Mouse (Mus musculus) liver, embryonic 15.5 days (tissue): ENCODE data around the gene Gtf2f1. TPM values are rescaled to one million over a fixed set of nuclear protein-coding genes. Genes with fewer than 3 reads are reported as not detected.

ENCODE experiments used
- ATAC-seq: fragments of 200-750 bp; cut with Nextera tagmentation; 2 replicates; pipeline ENCODE4 v1.8.0; 2017; ENCODE audit warnings: moderate number of reproducible peaks, mild to moderate bottlenecking, moderate library complexity; ENCODE audit not compliant: insufficient read depth
- H3K27ac ChIP-seq: fragments of 300-500 bp; sonication (generic); replicated peaks from 2 replicates; pipeline ENCODE4 v1.5.1; 2015; ENCODE audit warnings: mild to moderate bottlenecking, inconsistent platforms
- H3K27me3 ChIP-seq: fragments of 300-500 bp; sonication (generic); 2 replicates; pipeline ENCODE4 v1.6.1; 2015; ENCODE audit warnings: mild to moderate bottlenecking, inconsistent platforms
- H3K36me3 ChIP-seq: fragments of 300-500 bp; sonication (generic); replicated peaks from 2 replicates; pipeline ENCODE4 v1.6.1; 2015; ENCODE audit warnings: moderate library complexity, mild to moderate bottlenecking, inconsistent platforms
- H3K4me1 ChIP-seq: fragments of 300-500 bp; sonication (generic); replicated peaks from 2 replicates; pipeline ENCODE4 v1.6.1; 2015; ENCODE audit warnings: inconsistent platforms
- H3K4me2 ChIP-seq: fragments of 300-500 bp; sonication (generic); 2 replicates; pipeline ENCODE4 v1.6.1; 2015; ENCODE audit warnings: moderate library complexity, mild to moderate bottlenecking, inconsistent platforms
- H3K4me3 ChIP-seq: fragments of 300-500 bp; sonication (generic); replicated peaks from 2 replicates; pipeline ENCODE4 v1.5.1; 2015; ENCODE audit warnings: mild to moderate bottlenecking, inconsistent platforms
- H3K9ac ChIP-seq: fragments of 300-500 bp; sonication (generic); 2 replicates; pipeline ENCODE4 v1.6.1; 2015; ENCODE audit warnings: moderate library complexity, mild to moderate bottlenecking, inconsistent platforms
- H3K9me3 ChIP-seq: fragments of 300-500 bp; sonication (generic); replicated peaks from 2 replicates; pipeline ENCODE4 v1.6.1; 2016; ENCODE audit warnings: inconsistent platforms
- WGBS: fragments of 180-500 bp; shearing (Covaris S2); methylation state at CpG from one replicate; pipeline ENCODE4 v1.1.7; 2015; ENCODE audit warnings: mixed read lengths; ENCODE audit not compliant: insufficient replicate concordance; 5-methylcytosine and 5-hydroxymethylcytosine counted together
- polyA plus RNA-seq: library from polyadenylated mRNA; unstranded; fragments of >200 nt; fragmentation: Nextera tagmentation; extraction: Ambion mirVana; gene quantifications from 2 replicates; pipeline ENCODE4 v1.2.1, GENCODE M21; 2015

Gtf2f1 gene
- polyA plus RNA-seq, 1 experiment from 2014 or later = 46.8 TPM

GRCm38 (mm10) chr17:57003994-57004393 is 7.1 kb downstream of the Gtf2f1 start:
- peak; percentile 63 for ATAC-seq
- H3K4me2 ChIP-seq = no peak overlapping the region; the same call in 1 of the 2 replicates

GRCm38 (mm10) chr17:57001228-57001627 is 9.9 kb downstream of the Gtf2f1 start:
- 61% methylated on average over 8 of the region's 8 CpGs for WGBS

More at GRCm38 (mm10) chr17:57003994-57004393, 7.1 kb downstream of the Gtf2f1 start:
- Histone ChIP-seq H3K27ac (no peak overlapping the region; the same call in 1 of the 2 replicates), H3K27me3 (no peaks in the 10 kb centered on the region), H3K9me3 (no peaks in the 10 kb centered on the region), H3K36me3 (peaks cover 78% of the 10 kb centered on the region), H3K9ac (no peak overlapping the region; the same call in 1 of the 2 replicates), H3K4me1 (peaks cover 45% of the 10 kb centered on the region), H3K4me3 (no peak overlapping the region)
- 54% methylated on average over 7 of the region's 7 CpGs for WGBS

DNA sequence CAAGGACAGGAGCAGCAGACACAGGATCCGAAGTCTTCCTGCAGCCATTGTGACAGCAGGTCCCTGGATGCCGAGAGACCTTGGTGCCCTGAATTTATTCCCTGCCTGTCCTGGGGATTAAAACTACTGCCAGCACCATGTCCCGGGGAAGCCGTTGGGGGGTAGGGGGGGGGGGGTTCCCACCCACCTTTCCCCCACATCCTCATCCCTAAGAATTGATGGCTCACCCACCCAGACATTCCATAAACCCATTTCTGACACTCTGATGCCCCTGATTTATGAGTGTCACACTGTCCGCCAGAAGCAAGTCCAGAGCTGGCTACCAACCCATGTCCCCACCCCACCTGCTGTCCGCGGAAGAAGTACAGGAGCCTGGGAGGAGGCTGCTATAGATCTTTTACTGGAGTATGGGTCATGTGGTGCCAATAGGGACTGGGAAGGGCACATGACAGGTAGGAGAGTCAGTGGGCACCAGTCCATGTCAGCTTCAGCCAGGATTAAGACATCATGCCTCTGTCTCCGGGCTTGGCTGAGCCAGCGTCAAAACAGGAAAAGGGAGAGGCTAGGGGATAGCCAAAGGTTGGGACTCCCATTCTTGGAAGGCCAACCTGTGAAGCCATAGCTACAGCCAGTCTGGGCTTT is 11.0 kb downstream of the Gtf2f1 start, which contains the start of gene Pspn:
Gene Pspn, minus strand, starts transcription at position 51 of the 642 bp plus-strand sequence.
- peaks cover 55% of the 10 kb centered on the region for H3K36me3 ChIP-seq

More at GRCm38 (mm10) chr17:57001228-57001627, 9.9 kb downstream of the Gtf2f1 start:
- H3K9me3 ChIP-seq = no peaks in the 10 kb centered on the region
- no peak overlapping the region for H3K4me2 ChIP-seq
- H3K27me3 ChIP-seq = no peaks in the 10 kb centered on the region
- H3K27ac ChIP-seq = no peak overlapping the region
- no peak overlapping the region for H3K4me3 ChIP-seq
- peaks cover 55% of the 10 kb centered on the region for H3K36me3 ChIP-seq
- no peak overlapping the region for H3K9ac ChIP-seq
- ATAC-seq = no peak
- peaks cover 45% of the 10 kb centered on the region for H3K4me1 ChIP-seq

DNA sequence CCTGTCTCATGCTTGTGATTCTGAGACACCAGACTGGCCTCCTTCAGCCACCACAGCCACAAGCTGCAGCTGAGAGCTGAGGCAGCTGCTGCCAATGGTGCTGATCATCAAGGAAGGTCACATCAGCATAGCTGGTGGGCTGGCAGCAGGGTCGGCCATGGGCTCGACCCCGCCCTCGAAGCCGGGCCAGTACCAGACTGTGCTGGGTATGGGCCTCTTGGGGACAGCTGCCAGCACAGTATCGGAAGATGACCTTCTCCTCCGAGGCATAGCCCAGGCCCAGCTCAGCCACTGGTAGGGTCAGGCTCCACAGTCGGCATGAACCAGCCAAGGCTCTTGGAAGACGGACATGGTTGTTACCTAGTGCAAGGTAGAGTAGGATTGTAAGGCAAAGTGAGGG is 11.7 kb downstream of the Gtf2f1 start:
- Histone ChIP-seq H3K27ac (no peak overlapping the region), H3K9me3 (no peaks in the 10 kb centered on the region), H3K9ac (no peak overlapping the region), H3K36me3 (peaks cover 55% of the 10 kb centered on the region), H3K27me3 (no peaks in the 10 kb centered on the region), H3K4me1 (peaks cover 40% of the 10 kb centered on the region), H3K4me2 (no peak overlapping the region), H3K4me3 (no peak overlapping the region)
- WGBS = 81% methylated on average over 9 of the region's 9 CpGs
- no peak for ATAC-seq

More for the DNA sequence above, 11.0 kb downstream of the Gtf2f1 start, which contains the start of gene Pspn:
- Histone ChIP-seq H3K9me3 (no peaks in the 10 kb centered on the region), H3K27ac (no peak within 1 kb of the TSS), H3K4me3 (no peak within 1 kb of the TSS), H3K4me1 (peaks cover 45% of the 10 kb centered on the region), H3K9ac (no peak within 1 kb of the TSS), H3K27me3 (no peaks in the 10 kb centered on the region), H3K4me2 (no peak within 1 kb of the TSS)
- ATAC-seq = no peak
- WGBS = 81% methylated on average over 9 of the region's 9 CpGs

- H3K27me3 ChIP-seq = no peaks in the 10 kb centered on the region
- peak within 1 kb of the TSS; percentile 89 for H3K4me2 ChIP-seq
- H3K9ac ChIP-seq = peak within 1 kb of the TSS; percentile 72
- H3K27ac ChIP-seq = peak within 1 kb of the TSS; percentile 78
- peaks cover 30% of the 10 kb centered on the region for H3K4me1 ChIP-seq
- peaks cover 56% of the 10 kb centered on the region for H3K36me3 ChIP-seq
- under 1% methylated on average over 38 of the region's 38 CpGs for WGBS
- peak within 1 kb of the TSS; percentile 88 for H3K4me3 ChIP-seq
- ATAC-seq = peak; percentile 99
- H3K9me3 ChIP-seq = no peaks in the 10 kb centered on the region
Observed at GRCm38 (mm10) chr17:56997029-56997667, 13.9 kb downstream of the Gtf2f1 start, which contains the start of gene Alkbh7. Gene Alkbh7 (plus strand): TSS chr17:56997339.

- Histone ChIP-seq H3K9me3 (no peaks in the 10 kb centered on the region), H3K27me3 (no peaks in the 10 kb centered on the region), H3K4me2 (peak overlapping the region; percentile 89), H3K4me3 (peak overlapping the region; percentile 88), H3K4me1 (peaks cover 29% of the 10 kb centered on the region), H3K27ac (no peak overlapping the region), H3K36me3 (peaks cover 57% of the 10 kb centered on the region), H3K9ac (0 out of 2 replicates have a peak overlapping the region, but pooled peaks have one; percentile 13)
- ATAC-seq = no peak
- WGBS = 57% methylated on average over 2 of the region's 2 CpGs
Observed at GRCm38 (mm10) chr17:56996506-56996905, 14.6 kb downstream of the Gtf2f1 start.

DNA sequence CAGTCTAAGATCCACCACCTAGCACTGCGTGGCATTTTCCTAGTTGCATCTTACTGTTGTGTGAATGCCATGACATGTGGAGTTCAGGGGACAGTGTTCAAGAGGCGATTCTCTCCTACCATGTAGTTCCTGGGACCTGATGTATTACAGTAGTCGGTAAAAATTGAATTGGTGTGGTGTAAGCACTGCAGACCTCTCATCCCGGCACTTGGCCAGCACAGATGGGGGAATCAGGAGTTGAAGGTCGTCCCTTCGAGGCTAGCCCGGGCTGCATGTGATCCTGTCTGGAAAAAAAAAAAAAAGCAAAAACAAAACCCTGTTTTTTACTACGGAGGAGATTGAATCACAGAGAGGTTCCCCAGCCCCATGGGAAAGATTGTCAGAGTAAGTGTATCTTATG is 16.0 kb downstream of the Gtf2f1 start:
- no peak overlapping the region for H3K4me3 ChIP-seq
- peaks cover 57% of the 10 kb centered on the region for H3K36me3 ChIP-seq
- peaks cover 34% of the 10 kb centered on the region for H3K4me1 ChIP-seq
- no peaks in the 10 kb centered on the region for H3K9me3 ChIP-seq
- no peak overlapping the region for H3K9ac ChIP-seq
- ATAC-seq = no peak
- 78% methylated on average over 8 of the region's 8 CpGs for WGBS
- H3K27me3 ChIP-seq = no peaks in the 10 kb centered on the region
- H3K4me2 ChIP-seq = no peak overlapping the region
- no peak overlapping the region for H3K27ac ChIP-seq

- H3K27me3 ChIP-seq = no peaks in the 10 kb centered on the region
- no peak for ATAC-seq
- H3K4me1 ChIP-seq = peaks cover 24% of the 10 kb centered on the region
- no peak overlapping the region for H3K27ac ChIP-seq
- 58% methylated on average over 2 of the region's 2 CpGs for WGBS
- H3K4me2 ChIP-seq = peak overlapping the region; percentile 88
- peaks cover 44% of the 10 kb centered on the region for H3K36me3 ChIP-seq
- H3K9ac ChIP-seq = peak overlapping the region; percentile 71
- no peaks in the 10 kb centered on the region for H3K9me3 ChIP-seq
- peak overlapping the region; percentile 77 for H3K4me3 ChIP-seq
Observed at GRCm38 (mm10) chr17:56990966-56991365, 20.1 kb downstream of the Gtf2f1 start.

GRCm38 (mm10) chr17:56990115-56990746 is 20.9 kb downstream of the Gtf2f1 start, which contains the start of gene Clpp:
Gene Clpp (plus strand): TSS chr17:56990305.
- Histone ChIP-seq H3K27me3 (no peaks in the 10 kb centered on the region), H3K9me3 (no peaks in the 10 kb centered on the region), H3K4me3 (peak within 1 kb of the TSS; percentile 77), H3K9ac (peak within 1 kb of the TSS; percentile 71), H3K36me3 (peaks cover 36% of the 10 kb centered on the region), H3K4me2 (peak within 1 kb of the TSS; percentile 88), H3K27ac (peak within 1 kb of the TSS; percentile 69), H3K4me1 (peaks cover 24% of the 10 kb centered on the region)
- ATAC-seq = peak; percentile 96
- under 1% methylated on average over 52 of the region's 52 CpGs for WGBS

DNA sequence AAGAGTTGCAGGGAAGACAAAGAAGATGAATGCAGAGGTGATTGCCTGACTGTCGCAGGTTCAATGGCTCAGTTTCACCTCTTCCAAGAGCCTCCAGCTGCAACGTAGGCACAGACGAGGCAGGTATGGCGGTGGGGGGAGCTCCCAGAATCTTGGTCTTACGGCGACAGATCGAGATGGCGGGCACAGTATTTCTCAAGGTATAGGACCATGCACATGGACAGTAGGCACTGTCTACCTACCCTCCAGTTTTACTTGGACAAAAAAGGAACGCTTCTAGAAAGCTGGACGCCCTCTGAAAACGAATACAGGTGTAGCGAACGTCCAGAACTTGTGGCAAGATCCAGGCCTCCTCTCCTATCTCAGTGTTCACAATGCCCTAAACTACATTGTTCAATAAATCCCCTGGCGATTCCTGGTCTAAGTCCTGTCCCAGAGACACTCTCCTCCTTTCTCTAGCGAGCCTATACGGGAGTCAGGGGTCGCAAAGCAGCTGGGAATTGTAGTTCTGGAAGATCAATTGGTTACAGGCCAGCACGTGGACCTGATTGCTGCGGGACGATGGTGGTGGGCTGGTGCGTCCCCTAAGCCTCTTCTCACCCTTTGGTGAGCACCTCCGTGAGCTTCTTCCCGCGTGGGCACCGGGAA is 21.5 kb downstream of the Gtf2f1 start:
- Histone ChIP-seq H3K4me3 (peak overlapping the region; percentile 77), H3K36me3 (peaks cover 30% of the 10 kb centered on the region), H3K27ac (peak overlapping the region; percentile 69), H3K4me2 (peak overlapping the region; percentile 88), H3K9me3 (no peaks in the 10 kb centered on the region), H3K4me1 (peaks cover 24% of the 10 kb centered on the region), H3K27me3 (no peaks in the 10 kb centered on the region), H3K9ac (peak overlapping the region; percentile 59)
- WGBS = 2% methylated on average over 25 of the region's 25 CpGs
- peak; percentile 83 for ATAC-seq
